Mouse (Mus musculus) myocyte (in vitro differentiated cells): ENCODE measurements around the gene Fbxo31. TPM values are rescaled to one million over a fixed set of nuclear protein-coding genes. Genes with fewer than 3 reads are reported as not detected.

ENCODE experiments used
- H3K27me3 ChIP-seq: one replicate; pipeline ENCODE4 v1.6.1; 2011; ENCODE audit not compliant: control insufficient read depth, insufficient read depth, insufficient read length
- H3K36me3 ChIP-seq: one replicate; pipeline ENCODE4 v1.6.1; 2011; ENCODE audit not compliant: control insufficient read depth, insufficient read depth
- H3K4me2 ChIP-seq: one replicate; pipeline ENCODE4 v1.6.1; 2011; ENCODE audit warnings: low read depth, control low read depth
- H3K4me3 ChIP-seq: one replicate; pipeline ENCODE4 v1.5.1; 2011; ENCODE audit warnings: mild to moderate bottlenecking, control low read depth, moderate library complexity
- H3K79me2 ChIP-seq: one replicate; pipeline ENCODE4 v1.6.1; 2011; ENCODE audit not compliant: control insufficient read depth, insufficient read depth
- H3ac ChIP-seq: one replicate; pipeline ENCODE4 v1.6.1; 2011; ENCODE audit not compliant: control insufficient read depth, insufficient read length
- CEBPB ChIP-seq: IDR thresholded peaks from 2 replicates; pipeline ENCODE4 v1.6.1; 2011; ENCODE audit warnings: mild to moderate bottlenecking, moderate library complexity; ENCODE audit not compliant: poor library complexity, insufficient read depth, severe bottlenecking
- E2F4 ChIP-seq: IDR thresholded peaks from one replicate; pipeline ENCODE4 v1.6.1; 2011; ENCODE audit warnings: mild to moderate bottlenecking, control low read depth, moderate library complexity; ENCODE audit not compliant: insufficient read depth
- MAX ChIP-seq: IDR thresholded peaks from one replicate; pipeline ENCODE4 v1.6.1; 2011; ENCODE audit warnings: low read depth, mild to moderate bottlenecking, control low read depth
- MYOD1 ChIP-seq, 3 experiments: IDR thresholded peaks; one replicate each; pipeline ENCODE4 v1.6.1; 2011; ENCODE audit warnings: control low read depth in 2 of 3, low read depth in 2 of 3, mild to moderate bottlenecking in 2 of 3, moderate library complexity in 1 of 3; ENCODE audit not compliant: insufficient read length in 2 of 3, control insufficient read depth in 1 of 3
- MYOG ChIP-seq, 3 experiments: IDR thresholded peaks; one replicate each; pipeline ENCODE4 v1.6.1; 2011; ENCODE audit warnings: control low read depth in 2 of 3, low read depth in 2 of 3, mild to moderate bottlenecking in 2 of 3; ENCODE audit not compliant: insufficient read length in 2 of 3, control insufficient read depth in 1 of 3, insufficient read depth in 1 of 3
- POLR2A ChIP-seq: IDR thresholded peaks from one replicate; pipeline ENCODE4 v1.6.1; 2011; ENCODE audit warnings: low read depth, mild to moderate bottlenecking, control low read depth, moderate library complexity; ENCODE audit not compliant: insufficient read length
- POLR2AphosphoS2 ChIP-seq: IDR thresholded peaks from one replicate; pipeline ENCODE4 v1.6.1; 2011; ENCODE audit warnings: low read depth, control low read depth; ENCODE audit not compliant: insufficient read length
- REST ChIP-seq: IDR thresholded peaks from one replicate; pipeline ENCODE4 v1.6.1; 2011; ENCODE audit warnings: mild to moderate bottlenecking, control low read depth, moderate library complexity; ENCODE audit not compliant: insufficient read depth, insufficient read length
- SRF ChIP-seq: IDR thresholded peaks from one replicate; pipeline ENCODE4 v1.6.1; 2011; ENCODE audit warnings: low read depth; ENCODE audit not compliant: control insufficient read depth, insufficient read length
- TCF12 ChIP-seq: IDR thresholded peaks from one replicate; pipeline ENCODE4 v1.6.1; 2011; ENCODE audit warnings: mild to moderate bottlenecking, control low read depth; ENCODE audit not compliant: poor library complexity, insufficient read depth, severe bottlenecking
- TCF3 ChIP-seq: IDR thresholded peaks from one replicate; pipeline ENCODE4 v1.6.1; 2011; ENCODE audit warnings: low read depth, control low read depth; ENCODE audit not compliant: insufficient read length
- USF1 ChIP-seq: IDR thresholded peaks from one replicate; pipeline ENCODE4 v1.6.1; 2011; ENCODE audit warnings: low read depth, mild to moderate bottlenecking, control low read depth, moderate library complexity
- polyA plus RNA-seq: library from polyadenylated mRNA; unstranded; fragments of >200 nt; fragmentation: generic; extraction: Trizol; gene quantifications from one replicate; pipeline ENCODE4 v1.2.1, GENCODE M21; 2012; ENCODE audit warnings: missing spikeins

Gene Fbxo31
- polyA plus RNA-seq, 1 experiment: 23.3 TPM

DNA sequence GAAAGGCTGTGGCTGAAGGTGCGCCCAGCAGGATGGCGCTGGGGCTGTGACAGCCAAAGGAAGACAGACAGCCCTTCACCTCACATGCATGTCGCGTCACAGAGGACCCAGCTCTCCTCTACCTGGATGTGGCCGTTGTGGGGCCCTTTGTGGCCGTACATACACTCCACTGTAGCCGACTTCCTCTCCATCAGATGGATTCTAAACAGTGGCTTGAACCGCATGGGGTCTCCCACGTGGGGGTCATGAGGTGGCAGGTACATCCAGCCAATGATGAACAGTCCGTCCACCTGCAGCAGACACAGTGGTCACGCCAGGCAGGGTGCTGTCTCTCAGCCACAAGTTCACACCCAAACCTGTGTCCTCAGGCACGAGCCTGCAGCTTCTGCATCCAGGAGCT, 18.8 kb downstream of the Fbxo31 start:
- no peak overlapping the region for H3K4me2 ChIP-seq
- no peak for TF ChIP-seq CEBPB
- no peak for TF ChIP-seq MYOG (IDR thresholded peaks at IDR 0.05; ENCODE audit: control insufficient read depth in 1 of 3, insufficient read depth in 1 of 3, insufficient read length in 2 of 3, low read depth in 2 of 3)
- TF ChIP-seq E2F4: no peak
- no peak for TF ChIP-seq TCF3
- no peak for TF ChIP-seq SRF
- no peak for TF ChIP-seq TCF12
- TF ChIP-seq POLR2A: no peak
- no peak for TF ChIP-seq USF1
- no peak for TF ChIP-seq REST
- no peak for TF ChIP-seq MYOD1 (IDR thresholded peaks at IDR 0.05; ENCODE audit: control insufficient read depth in 1 of 3, insufficient read length in 2 of 3, low read depth in 2 of 3)
- H3K79me2 ChIP-seq: no peaks in the 10 kb centered on the region

DNA sequence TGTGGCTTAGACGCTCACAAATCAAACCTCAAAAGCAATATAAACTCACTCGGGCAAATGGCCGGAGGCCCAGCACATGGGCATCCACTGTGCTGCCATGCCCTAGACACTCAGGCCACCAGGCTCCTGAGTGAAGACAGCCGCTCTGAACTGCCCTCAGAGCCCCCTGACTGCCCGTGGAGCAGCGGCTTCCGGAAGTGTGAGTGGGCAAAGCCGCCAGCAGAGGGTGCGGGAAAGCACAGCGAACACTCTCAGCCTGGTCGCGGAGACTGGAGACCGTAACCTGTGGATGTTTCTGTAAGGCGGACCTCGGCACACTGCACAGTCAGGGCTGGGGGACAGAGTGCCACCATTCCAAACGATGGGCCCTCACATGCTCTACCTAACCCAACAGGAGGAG, 20.1 kb downstream of the Fbxo31 start:
- Histone ChIP-seq H3K36me3 (no peaks in the 10 kb centered on the region), H3K79me2 (no peaks in the 10 kb centered on the region), H3ac (no peak overlapping the region), H3K4me3 (no peak overlapping the region), H3K4me2 (no peak overlapping the region), H3K27me3 (no peaks in the 10 kb centered on the region)
- TF ChIP-seq SRF (no peak), USF1 (no peak), POLR2A (no peak), CEBPB (no peak), MYOG (IDR thresholded peaks at IDR 0.05; ENCODE audit: control insufficient read depth in 1 of 3, insufficient read depth in 1 of 3, insufficient read length in 2 of 3, low read depth in 2 of 3) (no peak), MAX (no peak), POLR2AphosphoS2 (no peak), E2F4 (no peak), MYOD1 (IDR thresholded peaks at IDR 0.05; ENCODE audit: control insufficient read depth in 1 of 3, insufficient read length in 2 of 3, low read depth in 2 of 3) (no peak), TCF3 (no peak), REST (no peak), TCF12 (no peak)

More for the DNA sequence above, 18.8 kb downstream of the Fbxo31 start:
- Histone ChIP-seq H3K36me3 (no peaks in the 10 kb centered on the region), H3K27me3 (no peaks in the 10 kb centered on the region), H3K4me3 (no peak overlapping the region), H3ac (no peak overlapping the region)

DNA sequence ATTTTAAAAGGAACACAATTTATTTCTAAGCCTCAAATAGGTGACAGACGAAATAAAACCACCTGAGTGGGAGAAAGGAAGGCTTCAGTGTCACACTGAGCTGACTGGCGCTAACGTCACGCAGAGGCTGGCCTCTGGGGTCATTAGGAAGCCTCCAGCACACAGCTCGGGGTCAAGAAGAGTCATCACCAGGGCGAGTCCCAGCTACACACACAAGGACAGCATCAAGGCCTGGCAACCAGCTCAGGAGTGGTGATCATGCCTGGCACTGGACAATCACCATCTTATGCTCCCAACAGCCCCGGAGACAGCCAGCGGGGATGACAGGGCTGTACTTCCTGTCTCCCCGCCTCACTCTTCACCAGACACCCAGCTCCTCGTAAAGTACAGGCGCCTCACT, 20.9 kb downstream of the Fbxo31 start:
- peaks cover 3% of the 10 kb centered on the region for H3K36me3 ChIP-seq

DNA sequence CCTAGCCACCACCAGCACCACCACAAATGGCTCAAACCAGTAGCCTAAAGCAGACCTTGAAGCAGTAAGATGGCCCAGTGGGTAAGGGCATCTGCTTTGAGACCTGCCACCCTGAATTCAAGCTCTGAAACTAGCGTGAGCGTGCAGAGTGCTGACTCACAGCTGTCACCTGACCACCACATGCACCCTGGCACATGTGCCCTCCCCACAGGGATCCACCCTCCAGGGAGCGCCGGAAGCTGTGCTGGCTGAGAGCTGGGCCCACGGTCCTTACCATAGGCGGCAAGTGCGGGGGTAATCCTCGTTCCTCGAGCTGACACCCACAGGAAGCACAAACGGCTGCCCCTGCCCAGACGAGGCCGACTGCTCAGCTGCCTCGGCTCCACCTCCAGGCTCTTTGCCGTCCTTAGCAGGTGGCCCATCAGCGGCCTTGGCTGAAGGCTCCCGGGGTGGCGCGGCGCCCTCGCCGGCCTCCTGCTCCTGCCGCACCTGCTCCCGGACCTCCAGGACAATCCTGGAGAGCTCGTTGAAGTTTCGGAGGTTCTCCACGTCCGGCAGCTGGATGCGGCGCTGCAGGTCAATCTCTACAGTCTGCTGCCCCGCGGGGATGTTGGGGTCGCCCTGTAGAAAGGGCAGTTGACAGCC, 24.7 kb downstream of the Fbxo31 start:
- no peak overlapping the region for H3K4me2 ChIP-seq
- peaks cover 3% of the 10 kb centered on the region for H3K36me3 ChIP-seq
- H3K4me3 ChIP-seq: no peak overlapping the region
- no peak overlapping the region for H3ac ChIP-seq
- H3K79me2 ChIP-seq: no peaks in the 10 kb centered on the region
- TF ChIP-seq POLR2AphosphoS2 (no peak), CEBPB (no peak), MYOD1 (IDR thresholded peaks at IDR 0.05; ENCODE audit: control insufficient read depth in 1 of 3, insufficient read length in 2 of 3, low read depth in 2 of 3) (peak in 2 of 3 experiments; percentile 7 to 59), MYOG (IDR thresholded peaks at IDR 0.05; ENCODE audit: control insufficient read depth in 1 of 3, insufficient read depth in 1 of 3, insufficient read length in 2 of 3, low read depth in 2 of 3) (peak in 2 of 3 experiments; percentile 4 to 66), REST (no peak), TCF12 (no peak)
- no peaks in the 10 kb centered on the region for H3K27me3 ChIP-seq

More for the DNA sequence above, 20.9 kb downstream of the Fbxo31 start:
- Histone ChIP-seq H3K79me2 (no peaks in the 10 kb centered on the region), H3K4me2 (no peak overlapping the region), H3ac (no peak overlapping the region), H3K27me3 (no peaks in the 10 kb centered on the region), H3K4me3 (no peak overlapping the region)
- no peak for TF ChIP-seq TCF3
- no peak for TF ChIP-seq POLR2A
- no peak for TF ChIP-seq MYOD1 (IDR thresholded peaks at IDR 0.05; ENCODE audit: control insufficient read depth in 1 of 3, insufficient read length in 2 of 3, low read depth in 2 of 3)
- TF ChIP-seq USF1: no peak
- TF ChIP-seq REST: no peak
- TF ChIP-seq E2F4: no peak
- no peak for TF ChIP-seq SRF
- no peak for TF ChIP-seq TCF12
- TF ChIP-seq MAX: no peak
- TF ChIP-seq POLR2AphosphoS2: no peak
- TF ChIP-seq CEBPB: no peak

DNA sequence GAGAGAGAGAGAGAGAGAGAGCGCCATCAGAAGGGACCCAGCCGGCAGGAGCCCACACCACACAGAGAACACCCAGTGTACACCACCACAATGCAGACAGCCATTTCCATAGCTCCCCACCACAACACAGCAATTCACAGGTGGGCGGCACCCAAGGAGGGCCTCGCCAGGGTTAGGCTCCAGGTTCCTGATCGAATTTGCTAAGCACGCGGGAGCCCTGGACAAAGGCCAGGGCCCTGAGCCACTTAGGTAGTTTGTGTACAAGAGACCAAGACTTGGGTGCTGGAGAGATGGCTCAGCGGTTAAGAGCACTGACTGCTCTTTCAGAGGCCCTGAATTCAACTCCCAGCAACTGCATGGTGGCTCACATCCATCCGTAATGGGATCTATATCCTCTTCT, 26.1 kb downstream of the Fbxo31 start:
- no peaks in the 10 kb centered on the region for H3K79me2 ChIP-seq
- H3K4me2 ChIP-seq: no peak overlapping the region
- H3K27me3 ChIP-seq: no peaks in the 10 kb centered on the region
- no peak overlapping the region for H3ac ChIP-seq
- H3K36me3 ChIP-seq: peaks cover 3% of the 10 kb centered on the region
- no peak for TF ChIP-seq SRF
- TF ChIP-seq MYOD1 (IDR thresholded peaks at IDR 0.05; ENCODE audit: control insufficient read depth in 1 of 3, insufficient read length in 2 of 3, low read depth in 2 of 3): no peak
- no peak for TF ChIP-seq CEBPB
- no peak for TF ChIP-seq POLR2AphosphoS2
- TF ChIP-seq E2F4: no peak
- TF ChIP-seq MYOG (IDR thresholded peaks at IDR 0.05; ENCODE audit: control insufficient read depth in 1 of 3, insufficient read depth in 1 of 3, insufficient read length in 2 of 3, low read depth in 2 of 3): no peak
- no peak for TF ChIP-seq POLR2A
- no peak for TF ChIP-seq MAX
- no peak for TF ChIP-seq REST
- no peak for TF ChIP-seq TCF12
- no peak for TF ChIP-seq USF1
- TF ChIP-seq TCF3: no peak
- no peak overlapping the region for H3K4me3 ChIP-seq
